Mouse (Mus musculus): ENCODE results near the gene P2ry6. TPM values are rescaled to one million over a fixed set of nuclear protein-coding genes. Genes with fewer than 3 reads are reported as not detected.

Gene P2ry6
- polyA plus RNA-seq, 1 experiment = 402 TPM

- Histone ChIP-seq H3K27ac (ENCODE audit: insufficient read depth, low read depth, low read length) (peak overlapping the region; percentile 99), H3K4me3 (ENCODE audit: insufficient read depth, low read length) (no peak overlapping the region), H3K4me1 (ENCODE audit: control insufficient read depth, insufficient read depth, low read length) (peaks cover 73% of the 10 kb centered on the region)
- no peak for TF ChIP-seq CTCF (IDR thresholded peaks at IDR 0.05; ENCODE audit: low read depth, low read length)
- no peak for TF ChIP-seq POLR2A (IDR thresholded peaks at IDR 0.05; ENCODE audit: borderline replicate concordance, low read depth, low read length)
Observed at GRCm38 (mm10) chr7:100950031-100950430, 24.4 kb downstream of the P2ry6 start.

- Histone ChIP-seq H3K4me1 (ENCODE audit: control insufficient read depth, insufficient read depth, low read length) (peaks cover 58% of the 10 kb centered on the region), H3K4me3 (ENCODE audit: insufficient read depth, low read length) (no peak overlapping the region), H3K27ac (ENCODE audit: insufficient read depth, low read depth, low read length) (peak overlapping the region; percentile 99)
- TF ChIP-seq POLR2A (IDR thresholded peaks at IDR 0.05; ENCODE audit: borderline replicate concordance, low read depth, low read length) (no peak), CTCF (IDR thresholded peaks at IDR 0.05; ENCODE audit: low read depth, low read length) (no peak)
Observed at GRCm38 (mm10) chr7:100944738-100945137, 29.7 kb downstream of the P2ry6 start.

GRCm38 (mm10) chr7:100944306-100944705 is 30.1 kb downstream of the P2ry6 start:
- Histone ChIP-seq H3K4me3 (ENCODE audit: insufficient read depth, low read length) (no peak overlapping the region), H3K27ac (ENCODE audit: insufficient read depth, low read depth, low read length) (peak overlapping the region; percentile 99), H3K4me1 (ENCODE audit: control insufficient read depth, insufficient read depth, low read length) (peaks cover 54% of the 10 kb centered on the region)
- TF ChIP-seq POLR2A (IDR thresholded peaks at IDR 0.05; ENCODE audit: borderline replicate concordance, low read depth, low read length) (no peak), CTCF (IDR thresholded peaks at IDR 0.05; ENCODE audit: low read depth, low read length) (no peak)

GRCm38 (mm10) chr7:100942789-100943615 is 31.4 kb downstream of the P2ry6 start:
- TF ChIP-seq POLR2A (IDR thresholded peaks at IDR 0.05; ENCODE audit: borderline replicate concordance, low read depth, low read length) = no peak
- peak; percentile 52; the same call in 1 of the 2 replicates for TF ChIP-seq CTCF (IDR thresholded peaks at IDR 0.05; ENCODE audit: low read depth, low read length)
- peak overlapping the region; percentile 99 for H3K27ac ChIP-seq (ENCODE audit: insufficient read depth, low read depth, low read length)
- peaks cover 47% of the 10 kb centered on the region for H3K4me1 ChIP-seq (ENCODE audit: control insufficient read depth, insufficient read depth, low read length)

GRCm38 (mm10) chr7:100941169-100941568 is 33.3 kb downstream of the P2ry6 start:
- no peak overlapping the region for H3K27ac ChIP-seq (ENCODE audit: insufficient read depth, low read depth, low read length)

More at GRCm38 (mm10) chr7:100942789-100943615, 31.4 kb downstream of the P2ry6 start:
- H3K4me3 ChIP-seq (ENCODE audit: insufficient read depth, low read length) = no peak overlapping the region

GRCm38 (mm10) chr7:100938106-100938505 is 36.3 kb downstream of the P2ry6 start:
- no peak for TF ChIP-seq POLR2A (IDR thresholded peaks at IDR 0.05; ENCODE audit: borderline replicate concordance, low read depth, low read length)
- TF ChIP-seq CTCF (IDR thresholded peaks at IDR 0.05; ENCODE audit: low read depth, low read length) = no peak
- H3K4me3 ChIP-seq (ENCODE audit: insufficient read depth, low read length) = no peak overlapping the region
- peaks cover 5% of the 10 kb centered on the region; the same call in 1 of the 2 replicates for H3K4me1 ChIP-seq (ENCODE audit: control insufficient read depth, insufficient read depth, low read length)
- no peak overlapping the region for H3K27ac ChIP-seq (ENCODE audit: insufficient read depth, low read depth, low read length)

More at GRCm38 (mm10) chr7:100941169-100941568, 33.3 kb downstream of the P2ry6 start:
- TF ChIP-seq POLR2A (IDR thresholded peaks at IDR 0.05; ENCODE audit: borderline replicate concordance, low read depth, low read length) = no peak
- no peak for TF ChIP-seq CTCF (IDR thresholded peaks at IDR 0.05; ENCODE audit: low read depth, low read length)
- H3K4me3 ChIP-seq (ENCODE audit: insufficient read depth, low read length) = no peak overlapping the region
- H3K4me1 ChIP-seq (ENCODE audit: control insufficient read depth, insufficient read depth, low read length) = peaks cover 29% of the 10 kb centered on the region

GRCm38 (mm10) chr7:100937481-100937880 is 37.0 kb downstream of the P2ry6 start:
- H3K4me1 ChIP-seq (ENCODE audit: control insufficient read depth, insufficient read depth, low read length) = 0 out of 2 replicates have a peak, but pooled peaks cover 2% of the 10 kb centered on the region
- no peak overlapping the region for H3K4me3 ChIP-seq (ENCODE audit: insufficient read depth, low read length)
- TF ChIP-seq POLR2A (IDR thresholded peaks at IDR 0.05; ENCODE audit: borderline replicate concordance, low read depth, low read length) (no peak), CTCF (IDR thresholded peaks at IDR 0.05; ENCODE audit: low read depth, low read length) (no peak)
- no peak overlapping the region for H3K27ac ChIP-seq (ENCODE audit: insufficient read depth, low read depth, low read length)

GRCm38 (mm10) chr7:100933520-100933919 is 40.9 kb downstream of the P2ry6 start:
- no peak overlapping the region for H3K4me3 ChIP-seq (ENCODE audit: insufficient read depth, low read length)
- H3K4me1 ChIP-seq (ENCODE audit: control insufficient read depth, insufficient read depth, low read length) = no peaks in the 10 kb centered on the region
- no peak for TF ChIP-seq CTCF (IDR thresholded peaks at IDR 0.05; ENCODE audit: low read depth, low read length)
- TF ChIP-seq POLR2A (IDR thresholded peaks at IDR 0.05; ENCODE audit: borderline replicate concordance, low read depth, low read length) = no peak
- no peak overlapping the region for H3K27ac ChIP-seq (ENCODE audit: insufficient read depth, low read depth, low read length)

- TF ChIP-seq POLR2A (IDR thresholded peaks at IDR 0.05; ENCODE audit: borderline replicate concordance, low read depth, low read length) = no peak
- TF ChIP-seq CTCF (IDR thresholded peaks at IDR 0.05; ENCODE audit: low read depth, low read length) = peak; percentile 54
- H3K27ac ChIP-seq (ENCODE audit: insufficient read depth, low read depth, low read length) = no peak overlapping the region
- H3K4me3 ChIP-seq (ENCODE audit: insufficient read depth, low read length) = peak overlapping the region; percentile 66
- H3K4me1 ChIP-seq (ENCODE audit: control insufficient read depth, insufficient read depth, low read length) = no peaks in the 10 kb centered on the region
Observed at GRCm38 (mm10) chr7:100932481-100933007, 41.9 kb downstream of the P2ry6 start.

GRCm38 (mm10) chr7:100931926-100932480 is 42.4 kb downstream of the P2ry6 start, which contains the start of gene Arhgef17:
Gene Arhgef17, minus strand, starts transcription at chr7:100932107.
- peak within 1 kb of the TSS; percentile 66 for H3K4me3 ChIP-seq (ENCODE audit: insufficient read depth, low read length)
- TF ChIP-seq CTCF (IDR thresholded peaks at IDR 0.05; ENCODE audit: low read depth, low read length) (no peak), POLR2A (IDR thresholded peaks at IDR 0.05; ENCODE audit: borderline replicate concordance, low read depth, low read length) (no peak)
- H3K4me1 ChIP-seq (ENCODE audit: control insufficient read depth, insufficient read depth, low read length) = no peaks in the 10 kb centered on the region

More at GRCm38 (mm10) chr7:100931926-100932480, 42.4 kb downstream of the P2ry6 start, which contains the start of gene Arhgef17:
- H3K27ac ChIP-seq (ENCODE audit: insufficient read depth, low read depth, low read length) = no peak within 1 kb of the TSS

Data from bone marrow macrophage, adult 2 months (primary cell).